Mouse (Mus musculus) left cerebral cortex, adult 2 months (tissue): ENCODE results near the gene Erp27. TPM values are rescaled to one million over a fixed set of nuclear protein-coding genes. Genes with fewer than 3 reads are reported as not detected.

Source experiments
- DNase-seq, 2 experiments: peaks; one replicate each; pipeline ENCODE4 v3.0.0; 2021 to 2022; ENCODE audit warnings: low spot score in 2 of 2, mixed read lengths in 1 of 2; ENCODE audit errors: extremely low spot score in 1 of 2
- H3K27ac ChIP-seq: fragments of 200-600 bp; 2 replicates; pipeline ENCODE4 v1.8.1; 2022
- H3K4me3 ChIP-seq: fragments of 200-600 bp; 2 replicates; pipeline ENCODE4 v1.8.1; 2022
- CTCF ChIP-seq: fragments of 200-600 bp; IDR thresholded peaks from 2 replicates; pipeline ENCODE4 v1.8.1; 2022; ENCODE audit warnings: antibody characterized with exemption, mild to moderate bottlenecking, moderate library complexity
- intact Hi-C: fragments of 180-260 bp; cut with DNase I; formaldehyde crosslinking; loops from one replicate; pipeline ENCODE4 v1.15.1; 2025
- total RNA-seq, 2 experiments: library from RNA; stranded (reverse); gene quantifications; 2 replicates each; pipeline ENCODE4 v1.2.3; 2021

The Erp27 gene
- total RNA-seq, 2 experiments from 2014 or later: 0.35 TPM; not detected in 1

- no peak for DNase-seq
- Histone ChIP-seq H3K4me3 (no peak overlapping the region), H3K27ac (no peak overlapping the region)
- TF ChIP-seq CTCF: no peak
- intact Hi-C loops: no loop called here
These were observed 6.1 kb downstream of the Erp27 start for GRCm38 (mm10) chr6:136915721-136916395.

GRCm38 (mm10) chr6:136914234-136914633 lies 7.7 kb downstream of the Erp27 start:
- DNase-seq: no peak
- H3K4me3 ChIP-seq: no peak overlapping the region
- TF ChIP-seq CTCF: no peak
- no peak overlapping the region for H3K27ac ChIP-seq
- intact Hi-C loops: loop anchor here (5.0 kb wide), 1 partner anchor 37 kb away; the partner anchor contains the start of gene Mgp

- Histone ChIP-seq H3K4me3 (no peak overlapping the region), H3K27ac (no peak overlapping the region)
These were observed 8.4 kb downstream of the Erp27 start for GRCm38 (mm10) chr6:136913384-136914126.

GRCm38 (mm10) chr6:136912751-136913265 lies 9.2 kb downstream of the Erp27 start:
- intact Hi-C loops: loop anchor here (5.0 kb wide), 1 partner anchor 36 kb away; the partner anchor contains the start of gene Mgp
- H3K27ac ChIP-seq: no peak overlapping the region
- H3K4me3 ChIP-seq: no peak overlapping the region
- no peak for DNase-seq
- TF ChIP-seq CTCF: no peak

More at GRCm38 (mm10) chr6:136913384-136914126, 8.4 kb downstream of the Erp27 start:
- intact Hi-C loops: loop anchor here (5.0 kb wide), 1 partner anchor 36 kb away; the partner anchor contains the start of gene Mgp
- DNase-seq: no peak
- no peak for TF ChIP-seq CTCF

- no peak for TF ChIP-seq CTCF
- Histone ChIP-seq H3K27ac (no peak overlapping the region), H3K4me3 (no peak overlapping the region)
- no peak for DNase-seq
- intact Hi-C loops: loop anchor here (5.0 kb wide), 1 partner anchor 33 kb away; the partner anchor contains the start of gene Mgp
These were observed 11.6 kb downstream of the Erp27 start for GRCm38 (mm10) chr6:136910247-136910890.

GRCm38 (mm10) chr6:136906937-136907293 lies 15.1 kb downstream of the Erp27 start:
- Histone ChIP-seq H3K27ac (no peak overlapping the region), H3K4me3 (no peak overlapping the region)
- DNase-seq: no peak
- no peak for TF ChIP-seq CTCF
- intact Hi-C loops: no loop called here

- TF ChIP-seq CTCF: no peak
- no peak for DNase-seq
- Histone ChIP-seq H3K27ac (no peak overlapping the region), H3K4me3 (no peak overlapping the region)
- intact Hi-C loops: no loop called here
These were observed 15.6 kb downstream of the Erp27 start for GRCm38 (mm10) chr6:136906283-136906936.

- Histone ChIP-seq H3K4me3 (no peak overlapping the region), H3K27ac (no peak overlapping the region)
- TF ChIP-seq CTCF: no peak
- intact Hi-C loops: no loop called here
- no peak for DNase-seq
These were observed 18.0 kb downstream of the Erp27 start for GRCm38 (mm10) chr6:136903885-136904470.

GRCm38 (mm10) chr6:136902527-136902926 lies 19.5 kb downstream of the Erp27 start:
- Histone ChIP-seq H3K27ac (no peak overlapping the region), H3K4me3 (no peak overlapping the region)
- DNase-seq: no peak
- TF ChIP-seq CTCF: no peak
- intact Hi-C loops: no loop called here

- Histone ChIP-seq H3K27ac (no peak overlapping the region), H3K4me3 (no peak overlapping the region)
- TF ChIP-seq CTCF: no peak
- intact Hi-C loops: no loop called here
- DNase-seq: no peak
These were observed 21.0 kb downstream of the Erp27 start for GRCm38 (mm10) chr6:136901010-136901409.

- no peak for TF ChIP-seq CTCF
- intact Hi-C loops: no loop called here
- DNase-seq: no peak
- H3K27ac ChIP-seq: no peak overlapping the region
- H3K4me3 ChIP-seq: no peak overlapping the region
These were observed 21.5 kb downstream of the Erp27 start for GRCm38 (mm10) chr6:136900369-136901009.
